Mouse (Mus musculus) heart, embryonic 16.5 days (tissue): ENCODE results near the gene Ogdhl. TPM values are rescaled to one million over a fixed set of nuclear protein-coding genes. Genes with fewer than 3 reads are reported as not detected.

Experiments used
- ATAC-seq: fragments of 200-750 bp; cut with Nextera tagmentation; replicated peaks from 2 replicates; pipeline ENCODE4 v1.8.0; 2017; ENCODE audit warnings: moderate number of reproducible peaks; ENCODE audit not compliant: insufficient read depth, low FRiP score; ENCODE audit errors: extremely low read depth
- H3K27ac ChIP-seq: fragments of 300-500 bp; sonication (generic); 2 replicates; pipeline ENCODE4 v1.5.1; 2014; ENCODE audit warnings: mild to moderate bottlenecking, low read length, control low read depth, moderate library complexity
- H3K27me3 ChIP-seq: fragments of 300-500 bp; sonication (generic); 2 replicates; pipeline ENCODE4 v1.6.1; 2014; ENCODE audit warnings: low read length, mixed read lengths; ENCODE audit not compliant: control insufficient read depth, insufficient read depth
- H3K36me3 ChIP-seq: fragments of 300-500 bp; sonication (generic); 2 replicates; pipeline ENCODE4 v1.6.1; 2014; ENCODE audit not compliant: control insufficient read depth, insufficient read depth
- H3K4me1 ChIP-seq: fragments of 300-500 bp; sonication (generic); 2 replicates; pipeline ENCODE4 v1.6.1; 2014; ENCODE audit warnings: low read length, mixed read lengths; ENCODE audit not compliant: control insufficient read depth, insufficient read depth
- H3K4me2 ChIP-seq: fragments of 300-500 bp; sonication (generic); 2 replicates; pipeline ENCODE4 v1.6.1; 2014; ENCODE audit warnings: low read depth, mild to moderate bottlenecking, control low read depth, low read length
- H3K4me3 ChIP-seq: fragments of 300-500 bp; sonication (generic); 2 replicates; pipeline ENCODE4 v1.5.1; 2014; ENCODE audit warnings: mild to moderate bottlenecking, control low read depth, low read length
- H3K9ac ChIP-seq: fragments of 300-500 bp; sonication (generic); 2 replicates; pipeline ENCODE4 v1.6.1; 2014; ENCODE audit warnings: low read length, control low read depth
- H3K9me3 ChIP-seq: fragments of 300-500 bp; sonication (generic); replicated peaks from 2 replicates; pipeline ENCODE4 v1.6.1; 2016; ENCODE audit warnings: low read length; ENCODE audit not compliant: control insufficient read depth
- WGBS: fragments of 180-500 bp; shearing (Covaris S2); extraction: QIAGEN DNeasy Blood & Tissue Kit; methylation state at CpG from one replicate; pipeline ENCODE4 v1.1.7; 2014; 5-methylcytosine and 5-hydroxymethylcytosine counted together
- polyA plus RNA-seq: library from polyadenylated mRNA; unstranded; fragments of >200 nt; fragmentation: Nextera tagmentation; extraction: Ambion mirVana; gene quantifications from 2 replicates; pipeline ENCODE4 v1.2.1, GENCODE M21; 2015

The Ogdhl gene
- polyA plus RNA-seq, 1 experiment from 2014 or later, result 10.3 TPM

DNA sequence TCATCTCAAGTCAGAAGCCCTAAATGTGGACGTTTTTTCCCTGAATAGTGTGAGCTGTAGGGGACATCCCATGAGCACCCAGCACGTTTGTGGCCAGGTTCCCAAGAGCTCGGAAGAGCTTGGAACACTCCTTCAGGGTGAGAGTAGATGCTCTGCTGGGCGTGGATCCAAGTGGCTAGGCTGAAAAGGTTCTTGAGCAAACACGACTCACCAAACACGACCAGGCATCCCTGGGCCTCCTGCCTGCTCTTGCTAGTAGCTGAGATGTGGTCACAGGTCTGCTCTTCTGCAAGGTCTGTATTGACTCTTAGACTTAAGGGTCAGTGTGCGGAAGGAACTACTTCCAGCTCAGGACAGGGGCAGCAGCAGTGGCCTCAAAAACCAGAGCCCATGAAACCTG lies 47.9 kb downstream of the Ogdhl start:
- no peak for ATAC-seq

DNA sequence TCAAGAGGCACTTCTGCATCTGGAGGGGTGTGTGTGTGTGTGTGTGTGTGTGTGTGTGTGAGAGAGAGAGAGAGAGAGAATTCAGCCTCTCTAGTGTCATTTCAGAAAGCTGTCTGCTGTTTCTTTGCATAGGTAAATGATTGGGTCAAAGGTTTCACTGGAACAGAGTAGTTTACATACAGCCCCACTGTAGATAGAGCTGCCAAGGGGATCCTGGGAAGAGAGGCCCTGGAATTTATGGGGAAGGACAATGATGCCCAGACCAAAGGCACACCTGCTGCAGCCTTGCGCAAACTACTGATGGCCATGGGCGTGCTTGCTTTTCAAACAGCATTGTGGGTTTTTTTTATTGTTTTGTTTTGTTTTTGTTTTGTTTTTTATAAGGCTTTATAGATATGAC lies 50.7 kb downstream of the Ogdhl start:
- no peak for ATAC-seq
- no peak overlapping the region for H3K4me3 ChIP-seq
- H3K9ac ChIP-seq, result no peak overlapping the region
- H3K27ac ChIP-seq, result no peak overlapping the region
- no peaks in the 10 kb centered on the region for H3K9me3 ChIP-seq
- no peaks in the 10 kb centered on the region for H3K36me3 ChIP-seq
- no peaks in the 10 kb centered on the region for H3K27me3 ChIP-seq
- WGBS, result 87% methylated on average over 2 of the region's 2 CpGs
- no peaks in the 10 kb centered on the region for H3K4me1 ChIP-seq
- no peak overlapping the region for H3K4me2 ChIP-seq

More for the DNA sequence above, 47.9 kb downstream of the Ogdhl start:
- Histone ChIP-seq H3K27me3 (no peaks in the 10 kb centered on the region), H3K9ac (no peak overlapping the region), H3K9me3 (no peaks in the 10 kb centered on the region), H3K27ac (no peak overlapping the region), H3K36me3 (no peaks in the 10 kb centered on the region), H3K4me3 (no peak overlapping the region), H3K4me1 (no peaks in the 10 kb centered on the region), H3K4me2 (no peak overlapping the region)
- WGBS, result 55% methylated on average over 7 of the region's 7 CpGs

DNA sequence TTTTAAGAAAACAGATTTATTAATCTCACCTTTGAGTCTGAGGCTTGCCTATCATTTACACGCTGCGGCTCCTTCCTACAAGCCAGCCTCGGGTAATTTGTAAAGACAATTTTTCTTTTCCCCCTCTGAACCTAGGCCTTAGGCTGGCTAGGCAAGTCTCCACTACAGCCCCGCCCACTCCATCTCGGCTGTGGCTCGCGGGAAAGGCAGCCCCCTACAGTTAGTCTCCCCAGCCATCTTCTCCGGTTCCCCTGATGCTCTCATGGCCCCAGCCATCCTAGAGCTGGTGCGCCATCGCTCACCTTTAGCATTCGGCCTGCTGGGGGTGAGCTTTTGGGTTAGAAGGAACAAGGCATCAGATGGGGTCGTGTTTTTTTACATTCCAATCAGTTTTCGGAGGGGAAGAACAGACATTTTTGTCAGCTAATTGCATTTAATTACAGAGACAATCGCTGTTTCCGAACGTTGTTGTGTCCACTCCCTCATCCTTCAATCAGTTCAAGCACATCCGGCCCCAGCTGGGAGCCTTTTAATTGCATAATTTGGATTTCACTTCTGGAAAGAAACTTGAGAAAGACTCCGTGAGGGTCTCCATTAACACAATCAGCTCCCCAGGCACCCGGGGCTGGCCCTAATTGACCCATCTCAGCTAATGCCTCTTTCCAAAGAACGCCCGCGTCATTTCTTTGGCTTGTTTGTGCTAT lies 57.7 kb downstream of the Ogdhl start:
- H3K27ac ChIP-seq, result no peak overlapping the region
- peaks cover 23% of the 10 kb centered on the region for H3K27me3 ChIP-seq
- H3K9ac ChIP-seq, result no peak overlapping the region
- no peaks in the 10 kb centered on the region for H3K9me3 ChIP-seq
- WGBS, result 24% methylated on average over 22 of the region's 22 CpGs
- no peak overlapping the region for H3K4me2 ChIP-seq
- H3K36me3 ChIP-seq, result no peaks in the 10 kb centered on the region
- no peak overlapping the region for H3K4me3 ChIP-seq
- no peak for ATAC-seq
- H3K4me1 ChIP-seq, result peaks cover 11% of the 10 kb centered on the region

DNA sequence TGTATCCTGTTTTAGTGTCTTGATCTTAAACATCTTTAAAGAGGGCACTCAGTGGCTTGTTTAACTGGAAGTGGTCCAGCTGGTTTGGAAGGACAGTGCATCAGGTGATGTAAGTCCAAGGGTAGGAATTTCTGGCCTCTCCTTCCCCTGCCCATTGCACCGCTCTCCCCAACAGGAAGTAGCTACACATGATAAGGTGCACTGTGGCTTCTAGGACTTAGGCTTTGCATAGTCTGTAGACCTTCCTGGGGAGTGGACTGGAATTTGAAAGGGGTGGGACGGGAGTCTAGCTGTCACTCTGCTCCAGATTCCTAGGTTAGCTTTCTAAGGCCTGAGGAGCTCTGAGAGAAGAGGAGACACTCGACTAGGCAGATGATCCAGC lies 58.3 kb downstream of the Ogdhl start:
- ATAC-seq, result no peak
- Histone ChIP-seq H3K27me3 (peaks cover 23% of the 10 kb centered on the region), H3K9me3 (no peaks in the 10 kb centered on the region), H3K27ac (no peak overlapping the region), H3K4me1 (peaks cover 11% of the 10 kb centered on the region), H3K9ac (no peak overlapping the region), H3K4me3 (no peak overlapping the region), H3K4me2 (no peak overlapping the region), H3K36me3 (no peaks in the 10 kb centered on the region)
- 26% methylated on average over 3 of the region's 3 CpGs for whole genome bisulfite sequencing

DNA sequence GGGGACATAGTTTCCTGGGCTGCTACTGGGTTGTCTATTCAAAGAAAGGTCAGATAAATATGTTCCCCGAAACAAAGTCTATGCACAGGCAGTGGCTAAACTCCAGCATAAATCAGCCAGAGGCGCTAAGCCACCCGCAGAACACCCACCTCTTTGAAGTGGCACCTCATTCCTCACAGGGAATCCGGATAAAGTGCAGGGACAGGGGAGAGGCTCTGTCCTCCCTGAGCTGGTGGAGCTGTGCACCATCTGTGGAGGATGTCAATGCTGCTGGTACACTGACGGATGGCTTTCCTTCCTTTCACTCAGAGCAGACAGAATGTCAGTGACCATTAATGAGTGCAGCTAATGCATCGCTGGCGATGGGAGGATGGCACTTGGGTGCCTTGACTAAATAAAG lies 59.2 kb downstream of the Ogdhl start:
- Histone ChIP-seq H3K4me3 (no peak overlapping the region), H3K4me1 (peaks cover 11% of the 10 kb centered on the region), H3K9ac (no peak overlapping the region), H3K4me2 (peak overlapping the region; percentile 45), H3K9me3 (no peaks in the 10 kb centered on the region), H3K36me3 (no peaks in the 10 kb centered on the region), H3K27me3 (peaks cover 23% of the 10 kb centered on the region), H3K27ac (no peak overlapping the region)
- 20% methylated on average over 7 of the region's 7 CpGs for WGBS
- no peak for ATAC-seq

DNA sequence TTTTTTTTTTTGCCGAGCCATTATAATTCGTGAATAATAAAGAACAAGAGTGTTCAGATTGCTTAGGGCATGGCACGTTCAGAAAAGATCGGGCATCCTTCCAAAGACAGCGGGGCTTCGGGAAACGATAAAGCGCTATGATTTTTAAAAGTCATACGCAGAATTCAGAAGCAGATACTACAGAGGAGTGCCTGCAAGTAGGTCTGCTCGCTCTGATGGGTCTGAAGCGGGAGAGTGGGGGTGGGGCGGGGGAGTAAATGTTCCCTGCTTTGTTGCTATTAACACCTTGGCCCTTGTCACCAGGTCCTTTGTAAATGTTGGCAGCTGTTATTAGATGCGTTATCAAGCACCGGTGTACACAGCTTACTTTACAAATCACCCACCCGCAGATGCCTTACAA lies 59.8 kb downstream of the Ogdhl start:
- Histone ChIP-seq H3K27me3 (peaks cover 23% of the 10 kb centered on the region), H3K36me3 (no peaks in the 10 kb centered on the region), H3K9me3 (no peaks in the 10 kb centered on the region), H3K9ac (no peak overlapping the region), H3K4me1 (peaks cover 11% of the 10 kb centered on the region), H3K4me3 (peak overlapping the region; percentile 15; the same call in 1 of the 2 replicates), H3K27ac (no peak overlapping the region), H3K4me2 (peak overlapping the region; percentile 45)
- 24% methylated on average over 15 of the region's 15 CpGs for WGBS
- no peak for ATAC-seq

DNA sequence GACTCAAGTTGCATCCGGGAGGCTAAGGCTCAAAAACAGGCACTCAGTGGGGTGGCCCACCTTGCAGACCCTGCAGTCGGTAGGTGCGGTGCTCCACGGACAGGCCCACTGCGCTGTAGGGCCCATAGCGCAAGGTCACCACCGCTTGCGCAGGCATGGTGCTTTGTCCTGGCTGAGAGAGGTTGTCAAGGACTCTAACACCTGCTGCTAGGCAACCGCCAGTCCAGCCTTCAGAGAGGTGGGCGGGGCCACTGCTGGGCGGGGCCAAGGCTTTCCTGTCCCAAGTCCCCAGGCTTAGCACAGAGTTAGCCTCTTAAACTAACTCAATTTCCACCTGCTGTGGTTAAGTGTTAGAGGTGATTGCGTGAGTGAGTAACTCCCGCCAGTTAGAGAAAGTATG lies 66.4 kb downstream of the Ogdhl start, which contains the start of gene 1700024G13Rik:
Gene 1700024G13Rik, minus strand, starts transcription at position 196 of the 400 bp plus-strand sequence.
- Histone ChIP-seq H3K4me3 (no peak within 1 kb of the TSS), H3K4me1 (no peaks in the 10 kb centered on the region), H3K36me3 (no peaks in the 10 kb centered on the region), H3K4me2 (no peak within 1 kb of the TSS; the same call in 1 of the 2 replicates), H3K9me3 (no peaks in the 10 kb centered on the region), H3K27me3 (peaks cover 6% of the 10 kb centered on the region; the same call in 1 of the 2 replicates), H3K9ac (no peak within 1 kb of the TSS), H3K27ac (no peak within 1 kb of the TSS)
- peak; percentile 65; the same call in 1 of the 2 replicates for ATAC-seq
- WGBS, result 4% methylated on average over 13 of the region's 13 CpGs

Other genes starting within 250 kb of the Ogdhl start
- gene Oxnad1, start 236.6 kb upstream of the Ogdhl start, polyA plus RNA-seq, result 44.4 and 51.6 TPM in 2 replicates
- gene Dph3, start 236.3 kb upstream of the Ogdhl start, polyA plus RNA-seq, result 71.6 and 73.3 TPM in 2 replicates
- gene Msmb, start 180.0 kb upstream of the Ogdhl start, polyA plus RNA-seq, result not detected in 2 replicates
- gene Ncoa4, start 162.2 kb upstream of the Ogdhl start, polyA plus RNA-seq, result 123 and 130 TPM in 2 replicates
- 274 and 354 TPM in 2 replicates for gene Timm23, start 120.1 kb upstream of the Ogdhl start, polyA plus RNA-seq
- 25.0 and 26.6 TPM in 2 replicates for gene Parg, start 120.1 kb upstream of the Ogdhl start, polyA plus RNA-seq
- 0.17 and 0.30 TPM in 2 replicates for gene 1700024G13Rik, start 66.4 kb downstream of the Ogdhl start, polyA plus RNA-seq
- gene Slc18a3, start 142.8 kb downstream of the Ogdhl start, polyA plus RNA-seq, result 0.35 and 0.79 TPM in 2 replicates
- gene Chat, start 144.0 kb downstream of the Ogdhl start, polyA plus RNA-seq, result 0.06 and 0.14 TPM in 2 replicates
- gene Ercc6, start 191.5 kb downstream of the Ogdhl start, polyA plus RNA-seq, result 9.9 and 12.5 TPM in 2 replicates